Mouse (Mus musculus) olfactory bulb, adult 2 months (tissue): Measurements from ENCODE around the gene Itga5. TPM values are rescaled to one million over a fixed set of nuclear protein-coding genes. Genes with fewer than 3 reads are reported as not detected.

ENCODE experiments used
- H3K27ac ChIP-seq: fragments of 200-500 bp; 2 replicates; pipeline ENCODE4 v1.5.1; 2012; ENCODE audit warnings: low read depth, low read length; ENCODE audit not compliant: insufficient read depth
- H3K4me1 ChIP-seq: fragments of 200-500 bp; 2 replicates; pipeline ENCODE4 v1.6.1; 2012; ENCODE audit warnings: low read length; ENCODE audit not compliant: control insufficient read depth, insufficient read depth
- H3K4me3 ChIP-seq: fragments of 200-500 bp; 2 replicates; pipeline ENCODE4 v1.5.1; 2012; ENCODE audit warnings: mild to moderate bottlenecking, low read depth, low read length, moderate library complexity; ENCODE audit not compliant: insufficient read depth
- CTCF ChIP-seq: fragments of 200-500 bp; IDR thresholded peaks from 2 replicates; pipeline ENCODE4 v1.5.1; 2012; ENCODE audit warnings: low read depth, mild to moderate bottlenecking, low read length, moderate library complexity; ENCODE audit not compliant: insufficient read depth
- POLR2A ChIP-seq: fragments of 200-500 bp; IDR thresholded peaks from 2 replicates; pipeline ENCODE4 v1.6.1; 2012; ENCODE audit warnings: mild to moderate bottlenecking, low read depth, low read length, moderate library complexity; ENCODE audit not compliant: insufficient read depth
- WGBS: fragments of 180-500 bp; shearing (Covaris S2); methylation state at CpG from one replicate; pipeline ENCODE4 v1.1.7; 2018; 5-methylcytosine and 5-hydroxymethylcytosine counted together
- polyA plus RNA-seq: library from polyadenylated mRNA; stranded (reverse); fragments of >200 nt; gene quantifications from 2 replicates; pipeline ENCODE4 v1.2.4, GENCODE M21; 2012; ENCODE audit warnings: low replicate concordance; ENCODE audit not compliant: missing spikeins, insufficient read depth, insufficient read length

Itga5 gene
- polyA plus RNA-seq, 1 experiment, result not detected

DNA sequence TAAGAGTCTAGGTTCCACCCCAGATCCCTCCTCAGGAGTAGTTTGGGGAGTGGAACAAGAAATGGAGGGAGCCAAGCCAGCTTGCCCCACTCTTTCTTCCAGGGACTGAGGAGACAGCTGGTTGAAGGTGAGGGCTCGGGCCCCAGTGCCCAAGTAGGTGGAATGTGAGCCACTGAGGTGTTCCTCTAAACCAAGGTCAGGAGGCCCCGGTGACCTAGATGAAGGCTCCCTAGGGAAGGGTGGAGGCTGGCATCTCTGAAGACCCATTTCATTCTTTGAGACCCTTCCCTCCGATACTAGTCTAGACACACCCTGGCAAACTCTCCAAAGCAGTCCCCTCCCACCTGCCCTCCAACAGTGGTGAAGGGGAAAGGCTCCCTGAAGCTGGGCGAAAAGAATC, 44.2 kb downstream of the Itga5 start:
- peak overlapping the region; percentile 65; the same call in 1 of the 2 replicates for H3K4me3 ChIP-seq
- TF ChIP-seq POLR2A (no peak), CTCF (no peak)
- H3K27ac ChIP-seq, result no peak overlapping the region
- peaks cover 13% of the 10 kb centered on the region for H3K4me1 ChIP-seq
- WGBS, result 59% methylated on average over 4 of the region's 4 CpGs

DNA sequence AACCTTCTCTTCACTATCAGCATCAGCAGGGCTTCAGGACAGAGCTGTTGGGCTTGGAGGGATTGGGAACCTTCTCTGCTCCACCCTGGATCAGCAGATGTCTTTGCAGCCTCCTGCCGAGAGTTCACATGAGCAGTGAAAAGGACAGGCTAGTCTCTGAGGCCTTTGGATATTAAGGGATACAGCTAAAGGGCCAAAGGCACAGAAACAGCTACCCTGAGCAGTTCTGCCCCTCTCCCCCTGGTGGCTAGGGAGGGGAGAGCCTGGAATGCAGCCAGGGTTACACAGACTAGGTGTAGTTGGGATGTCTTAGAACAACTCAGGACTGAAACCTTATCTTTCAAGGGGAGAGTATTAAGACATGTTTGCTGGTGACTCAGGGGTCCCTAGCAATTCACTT, 45.5 kb downstream of the Itga5 start:
- no peak overlapping the region for H3K27ac ChIP-seq
- 55% methylated on average over 1 of the region's 1 CpGs for WGBS
- TF ChIP-seq CTCF (0 out of 2 replicates have a peak, but pooled peaks have one; percentile 26), POLR2A (no peak)
- no peak overlapping the region for H3K4me3 ChIP-seq
- H3K4me1 ChIP-seq, result peaks cover 13% of the 10 kb centered on the region

DNA sequence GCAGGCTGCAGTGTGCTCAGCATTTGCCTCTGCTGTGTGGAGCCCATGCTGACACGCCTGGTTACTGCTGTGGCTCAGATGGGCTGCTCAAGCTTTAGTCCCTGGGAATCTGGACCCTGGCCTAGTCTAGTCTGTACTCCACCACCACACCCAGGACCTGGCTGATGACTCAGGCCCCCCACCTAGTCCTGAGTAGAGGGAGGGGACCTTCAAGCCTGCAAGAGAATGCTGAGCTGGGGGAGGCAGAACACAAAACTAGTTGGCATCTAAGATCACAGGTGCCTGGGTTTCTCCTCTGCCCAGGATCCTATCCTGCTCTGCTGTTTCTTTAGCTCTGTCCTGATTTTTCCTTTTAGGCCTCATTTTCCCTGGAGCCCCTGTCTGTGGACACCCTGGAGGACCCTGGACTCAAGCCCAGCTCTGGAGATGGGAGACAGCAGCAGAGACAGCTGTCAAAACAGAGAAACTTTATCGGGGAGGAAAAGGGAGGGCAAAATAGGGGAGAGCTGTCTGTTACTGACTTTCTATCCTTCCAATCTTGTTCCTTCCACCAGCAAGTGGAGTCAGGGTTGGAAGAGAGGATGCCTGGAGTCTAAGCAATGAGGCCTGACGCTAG, 48.3 kb downstream of the Itga5 start:
- Histone ChIP-seq H3K27ac (no peak overlapping the region), H3K4me3 (no peak overlapping the region), H3K4me1 (peaks cover 26% of the 10 kb centered on the region)
- no peak for TF ChIP-seq POLR2A
- TF ChIP-seq CTCF, result no peak
- 72% methylated on average over 3 of the region's 3 CpGs for WGBS

DNA sequence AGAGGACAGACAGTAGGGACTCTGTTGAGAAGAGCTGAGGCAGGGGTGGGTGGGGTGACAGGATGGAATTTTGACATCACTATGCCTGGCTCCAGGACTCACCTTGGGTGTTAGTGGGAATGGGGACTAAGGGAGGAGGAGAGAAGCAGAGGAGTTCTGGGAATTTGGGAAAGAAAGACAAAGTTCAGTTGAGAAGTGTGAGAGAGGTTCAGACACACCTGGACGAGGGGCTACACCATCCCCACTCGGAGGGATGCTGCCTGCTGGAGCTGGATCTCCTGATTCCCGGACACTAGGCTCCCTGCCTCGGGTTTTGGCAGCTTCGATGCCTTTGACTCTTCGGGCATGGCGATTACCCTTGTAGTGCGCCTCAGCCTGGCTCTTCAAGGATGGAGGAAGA, 48.8 kb downstream of the Itga5 start:
- WGBS, result 87% methylated on average over 8 of the region's 8 CpGs
- no peak overlapping the region for H3K27ac ChIP-seq
- TF ChIP-seq POLR2A, result no peak

DNA sequence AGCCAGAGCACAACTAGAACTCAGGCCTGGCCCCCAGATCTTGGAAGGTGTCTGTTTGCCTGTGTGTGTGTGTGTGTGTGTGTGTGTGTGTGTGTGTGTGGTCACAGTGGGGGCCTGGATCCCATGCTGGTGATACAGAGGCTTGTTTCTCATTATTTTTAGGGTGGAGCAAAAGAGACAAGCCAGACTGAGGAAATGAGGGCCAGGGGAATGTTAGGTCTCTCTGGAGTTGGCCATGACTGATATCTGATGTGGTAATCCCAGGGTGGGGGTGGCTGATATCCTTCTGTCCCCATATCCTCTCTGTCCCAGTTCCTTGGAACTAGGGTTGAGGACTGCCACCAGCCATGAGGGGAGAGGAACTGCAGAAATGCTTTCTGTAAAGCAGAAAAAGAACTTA, 49.4 kb downstream of the Itga5 start:
- H3K4me1 ChIP-seq, result peaks cover 20% of the 10 kb centered on the region

More for the DNA sequence above, 48.8 kb downstream of the Itga5 start:
- Histone ChIP-seq H3K4me3 (no peak overlapping the region), H3K4me1 (peaks cover 22% of the 10 kb centered on the region)

DNA sequence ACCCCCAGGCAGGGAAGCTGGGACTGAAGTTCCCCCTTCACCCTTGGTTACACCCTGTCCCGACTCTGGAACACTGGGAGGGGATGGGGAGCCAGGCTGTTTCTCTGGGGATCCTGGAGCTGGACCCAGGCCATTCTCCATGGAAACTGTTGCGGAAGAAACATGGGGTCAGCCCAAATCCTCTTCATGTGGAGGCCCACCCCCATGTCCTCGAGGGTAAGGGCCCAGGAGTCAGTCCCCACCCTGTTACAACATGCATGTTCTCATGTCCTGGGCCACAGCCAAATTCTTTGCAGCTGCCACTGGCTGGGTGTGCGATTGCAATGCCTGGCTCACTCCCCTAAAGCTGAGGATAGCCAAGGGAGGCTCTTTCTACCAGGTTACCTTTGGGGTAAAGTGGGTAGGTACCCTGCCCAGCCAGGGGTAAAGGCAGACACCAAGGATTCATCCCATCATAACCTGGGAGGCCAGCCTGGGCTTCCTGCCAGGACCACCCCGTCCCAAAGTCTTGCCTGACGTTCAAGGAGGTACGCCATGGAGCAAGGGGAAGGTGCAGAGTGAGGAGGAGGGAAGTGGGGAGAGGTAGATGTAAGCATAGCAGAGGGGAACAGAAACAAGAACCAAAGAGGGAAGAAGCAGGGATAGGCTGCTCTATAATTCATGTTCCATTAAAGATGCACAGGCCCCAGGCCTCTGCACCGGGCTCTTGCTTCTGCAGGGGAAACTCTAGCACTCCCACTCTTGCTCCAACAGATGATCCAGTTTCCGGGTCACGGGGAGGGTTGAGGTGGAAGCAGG, 50.4 kb downstream of the Itga5 start:
- Histone ChIP-seq H3K27ac (no peak overlapping the region), H3K4me3 (no peak overlapping the region)
- WGBS, result 71% methylated on average over 10 of the region's 10 CpGs

More for the DNA sequence above, 49.4 kb downstream of the Itga5 start:
- no peak for TF ChIP-seq POLR2A
- TF ChIP-seq CTCF, result no peak
- H3K27ac ChIP-seq, result no peak overlapping the region
- H3K4me3 ChIP-seq, result no peak overlapping the region

DNA sequence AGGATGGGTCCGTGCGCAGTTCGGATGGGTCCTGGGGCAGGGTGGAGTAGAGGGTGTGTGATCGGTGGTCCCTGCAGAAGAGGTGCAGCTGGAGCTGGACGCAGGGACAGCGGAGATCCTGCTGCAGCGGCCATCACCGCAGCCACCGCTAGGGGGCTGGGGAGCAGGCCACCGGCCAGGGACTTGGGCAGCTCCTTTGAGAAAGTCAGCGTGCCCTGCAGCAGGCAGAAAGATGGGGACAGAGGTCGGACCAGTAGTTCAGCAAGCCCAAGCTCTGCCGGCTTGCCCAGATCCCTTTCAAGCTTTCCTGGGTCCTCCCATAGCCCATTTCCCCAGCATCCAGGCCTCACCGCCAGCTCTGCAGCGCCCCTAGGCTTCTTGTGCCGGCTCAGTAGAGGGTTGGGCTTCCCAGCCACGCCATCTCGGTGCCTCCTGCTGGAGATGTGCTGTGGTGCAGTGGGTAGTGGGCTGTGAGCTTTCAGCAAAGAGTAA, 51.5 kb downstream of the Itga5 start:
- TF ChIP-seq POLR2A (no peak), CTCF (peak; percentile 81)
- WGBS, result 5% methylated on average over 18 of the region's 18 CpGs
- H3K4me3 ChIP-seq, result peak overlapping the region; percentile 9

More for the DNA sequence above, 50.4 kb downstream of the Itga5 start:
- TF ChIP-seq CTCF, result no peak
- TF ChIP-seq POLR2A, result no peak
- H3K4me1 ChIP-seq, result peaks cover 20% of the 10 kb centered on the region

DNA sequence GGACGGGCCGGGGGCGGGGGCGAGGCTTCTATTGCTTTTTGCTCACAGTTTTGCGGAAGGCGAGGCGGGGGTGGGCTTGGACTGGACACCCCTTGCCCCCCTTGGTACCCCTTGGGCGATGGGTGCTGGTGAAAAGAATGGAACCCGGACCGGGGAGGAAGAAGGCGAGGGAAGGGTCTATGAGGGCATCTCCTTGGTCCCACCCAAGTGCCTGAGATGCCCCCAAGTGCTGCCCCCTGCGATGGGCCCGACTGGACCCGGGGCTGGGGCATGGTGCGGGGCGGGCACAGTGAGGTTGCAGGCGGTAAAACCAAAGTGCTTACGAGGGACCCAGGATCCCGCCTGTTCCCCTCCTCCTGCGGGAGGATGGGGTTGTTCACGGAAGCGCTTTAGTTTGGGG, 52.4 kb downstream of the Itga5 start:
- Histone ChIP-seq H3K4me1 (peaks cover 20% of the 10 kb centered on the region), H3K4me3 (no peak overlapping the region), H3K27ac (no peak overlapping the region)
- TF ChIP-seq CTCF (no peak), POLR2A (no peak)
- whole genome bisulfite sequencing, result 58% methylated on average over 22 of the region's 22 CpGs

More for the DNA sequence above, 51.5 kb downstream of the Itga5 start:
- peaks cover 20% of the 10 kb centered on the region for H3K4me1 ChIP-seq
- H3K27ac ChIP-seq, result no peak overlapping the region

DNA sequence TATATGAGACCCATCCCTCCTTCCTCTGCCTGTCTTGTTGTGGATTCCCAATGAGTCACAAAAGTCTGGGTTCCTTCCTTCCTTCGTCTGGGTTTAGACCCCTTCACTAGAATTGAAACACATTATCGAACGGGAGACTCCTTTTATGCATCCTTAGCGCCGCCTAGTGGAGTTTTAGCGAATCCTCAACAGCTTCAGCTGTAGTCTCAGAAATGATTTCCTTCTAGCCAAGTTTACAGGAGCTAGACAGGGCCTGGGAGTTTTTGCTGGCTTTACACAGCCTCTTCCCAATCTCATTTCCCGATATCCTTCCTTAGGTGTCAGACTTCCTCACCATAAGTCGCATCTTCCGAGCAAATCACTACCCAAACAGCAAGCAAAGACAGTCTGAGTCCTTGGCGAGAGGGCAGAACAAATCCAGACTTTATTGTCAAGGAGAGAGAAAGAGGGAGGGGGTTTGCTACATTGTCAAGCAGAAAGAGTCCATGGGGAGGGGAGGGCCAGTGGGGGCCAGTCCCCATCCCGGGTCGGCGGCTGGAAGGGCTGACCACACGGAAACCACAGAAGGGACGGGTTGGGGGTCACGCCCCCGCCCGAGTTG, 53.0 kb downstream of the Itga5 start:
- WGBS, result 23% methylated on average over 18 of the region's 18 CpGs
- H3K4me3 ChIP-seq, result no peak overlapping the region
- no peak overlapping the region for H3K27ac ChIP-seq
- TF ChIP-seq CTCF (no peak), POLR2A (no peak)
- peaks cover 20% of the 10 kb centered on the region for H3K4me1 ChIP-seq
